Mouse (Mus musculus): ENCODE data around the gene Klhl36.

The Klhl36 gene

DNA sequence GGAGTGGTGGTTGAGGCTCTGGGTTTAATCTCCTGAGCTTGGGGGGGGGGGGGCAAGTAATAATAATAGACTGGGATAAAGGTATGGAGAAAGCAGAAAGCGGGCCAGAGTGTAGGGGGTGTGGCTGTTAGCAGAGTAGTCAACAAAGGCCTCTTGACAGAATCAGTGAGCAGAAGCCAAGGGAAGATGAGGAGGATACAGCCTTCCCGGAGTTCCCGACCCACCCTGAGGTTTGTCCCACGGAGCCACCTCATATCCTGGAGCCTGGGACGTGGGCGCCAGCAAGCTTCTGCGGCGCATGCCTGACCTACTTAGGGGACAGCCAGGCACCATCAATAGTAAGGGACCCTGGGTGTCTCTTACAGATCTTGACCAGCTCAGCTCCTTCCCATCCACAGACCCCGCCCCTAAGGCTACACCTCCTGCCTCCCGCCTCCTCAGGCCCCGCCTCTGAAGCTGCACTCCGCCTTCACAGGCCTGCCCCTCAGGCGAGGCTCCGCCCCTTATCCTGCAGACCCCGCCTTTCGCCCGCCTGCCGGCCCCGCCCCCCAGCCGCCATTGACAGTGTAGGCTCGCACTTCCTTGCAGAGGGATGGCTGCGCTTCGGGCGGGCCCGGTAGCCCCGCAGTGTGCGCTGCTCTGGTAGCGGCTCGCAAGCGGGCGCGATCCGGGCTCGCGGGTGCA is at the start of gene Klhl36:
Gene Klhl36, plus strand, starts transcription at position 561 of the 684 bp plus-strand sequence.
- DNase-seq (ENCODE audit: low spot score in 2 of 2): peak; percentile 96 to 98

- DNase-seq (ENCODE audit: low spot score in 2 of 2): peak; percentile 60 to 63
Measured at GRCm38 (mm10) chr8:119812650-119813431, 49.2 kb upstream of the Klhl36 start.

DNA sequence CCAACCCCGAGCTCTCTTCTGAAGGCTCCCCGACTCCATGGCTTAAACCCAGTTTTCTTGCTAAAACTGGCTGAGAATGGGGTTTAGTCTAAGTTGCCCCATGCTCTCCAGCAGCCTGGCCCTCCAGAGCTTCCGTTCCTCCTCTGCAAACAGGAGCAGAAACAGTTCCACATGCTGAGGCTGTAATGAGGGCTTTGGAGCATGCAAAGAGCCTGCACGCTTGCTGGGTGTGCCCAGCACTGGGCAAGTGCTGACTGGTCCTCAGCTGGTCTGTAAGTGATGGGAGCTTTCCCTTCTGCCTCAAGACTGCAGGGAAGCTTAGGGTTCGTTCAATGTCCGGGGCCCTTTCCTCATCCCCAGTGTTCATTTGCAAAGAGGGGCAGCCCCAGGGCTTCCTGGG is 45.8 kb upstream of the Klhl36 start:
- no peak for DNase-seq (ENCODE audit: low spot score in 2 of 2)

- DNase-seq (ENCODE audit: low spot score in 2 of 2): no peak
Measured at GRCm38 (mm10) chr8:119817446-119817845, 44.6 kb upstream of the Klhl36 start.

DNA sequence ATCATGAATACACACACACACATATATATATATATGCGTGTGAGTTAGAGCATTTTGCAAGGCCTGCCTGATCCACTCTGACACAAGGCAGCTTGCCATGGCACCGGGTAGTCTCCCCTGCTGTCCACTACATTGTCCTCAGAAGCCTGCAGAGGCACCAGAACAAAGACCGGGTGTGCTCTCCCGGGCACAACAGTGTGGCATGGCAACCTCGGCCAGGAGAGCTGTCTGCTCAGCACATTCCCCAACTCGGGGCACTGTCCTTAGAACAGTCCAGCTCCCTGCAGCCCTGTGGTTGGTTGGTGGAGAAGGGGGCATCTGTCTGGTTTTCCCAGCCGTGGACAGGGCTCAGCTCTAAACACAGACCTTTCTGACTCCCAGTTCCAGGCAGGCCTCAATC is 42.8 kb upstream of the Klhl36 start:
- DNase-seq (ENCODE audit: low spot score in 2 of 2): no peak

DNA sequence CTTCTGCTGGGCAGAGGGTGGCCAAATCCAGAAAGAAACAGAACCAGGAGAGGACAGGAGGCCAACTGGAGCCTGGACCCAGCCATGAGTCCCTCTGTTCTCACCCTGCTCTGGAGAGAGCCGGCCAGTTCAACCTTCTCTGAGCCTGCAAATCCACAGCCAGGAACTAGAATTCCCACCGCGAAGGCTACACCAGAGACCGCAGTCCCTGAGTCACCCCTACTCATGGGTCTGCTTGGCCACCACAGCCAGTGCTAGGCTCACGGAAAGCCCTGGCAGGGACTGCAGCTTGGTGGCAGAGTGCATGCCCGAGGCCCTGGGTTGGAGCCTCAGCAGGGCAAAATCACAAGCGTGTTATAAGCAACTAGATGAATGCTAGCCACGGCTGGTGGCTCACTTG is 42.1 kb upstream of the Klhl36 start:
- DNase-seq (ENCODE audit: low spot score in 2 of 2): no peak

GRCm38 (mm10) chr8:119821691-119822090 is 40.4 kb upstream of the Klhl36 start:
- DNase-seq (ENCODE audit: low spot score in 2 of 2): no peak

GRCm38 (mm10) chr8:119823278-119823677 is 38.8 kb upstream of the Klhl36 start:
- no peak for DNase-seq (ENCODE audit: low spot score in 2 of 2)

- no peak for DNase-seq (ENCODE audit: low spot score in 2 of 2)
Measured at GRCm38 (mm10) chr8:119824100-119824499, 38.0 kb upstream of the Klhl36 start.

- no peak for DNase-seq (ENCODE audit: low spot score in 2 of 2)
Measured at GRCm38 (mm10) chr8:119824809-119825273, 37.2 kb upstream of the Klhl36 start.

DNA sequence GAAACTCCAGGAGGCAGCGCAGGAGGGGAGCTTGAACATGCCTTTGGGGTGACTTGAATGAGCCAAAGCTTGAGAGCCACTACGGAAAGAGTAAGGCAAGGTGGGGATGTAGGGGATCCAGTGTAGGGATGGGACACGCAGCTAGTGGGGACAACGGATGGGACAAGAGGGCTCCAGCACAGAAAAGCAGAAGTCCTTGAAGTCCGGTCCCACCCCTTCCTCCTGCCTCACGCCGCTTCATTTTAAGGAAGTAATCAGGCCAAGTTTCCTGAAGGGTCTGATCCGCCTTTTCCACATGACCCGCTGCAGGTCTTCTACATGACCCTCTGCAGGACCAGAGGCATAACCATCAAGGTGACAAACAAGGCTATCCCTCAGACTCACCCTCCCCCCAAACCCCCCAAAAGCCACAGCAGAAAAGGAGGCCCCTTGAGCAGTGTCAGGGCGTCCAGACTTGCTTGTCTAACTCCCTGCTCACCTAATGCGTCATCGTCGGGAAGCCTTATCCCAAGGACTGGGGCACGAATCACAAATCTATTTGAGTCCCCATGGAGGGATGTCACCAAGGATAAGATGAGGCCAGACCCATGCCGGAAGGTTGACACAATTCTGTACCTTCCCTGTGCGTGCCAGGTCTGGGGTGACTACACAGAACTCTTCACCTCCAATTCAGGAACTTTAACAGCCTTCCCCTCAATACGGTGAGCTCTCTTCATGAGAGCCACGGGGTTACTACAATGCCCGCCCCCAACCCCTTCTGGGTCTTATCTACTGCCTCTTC is 35.9 kb upstream of the Klhl36 start:
- no peak for DNase-seq (ENCODE audit: low spot score in 2 of 2)

DNA sequence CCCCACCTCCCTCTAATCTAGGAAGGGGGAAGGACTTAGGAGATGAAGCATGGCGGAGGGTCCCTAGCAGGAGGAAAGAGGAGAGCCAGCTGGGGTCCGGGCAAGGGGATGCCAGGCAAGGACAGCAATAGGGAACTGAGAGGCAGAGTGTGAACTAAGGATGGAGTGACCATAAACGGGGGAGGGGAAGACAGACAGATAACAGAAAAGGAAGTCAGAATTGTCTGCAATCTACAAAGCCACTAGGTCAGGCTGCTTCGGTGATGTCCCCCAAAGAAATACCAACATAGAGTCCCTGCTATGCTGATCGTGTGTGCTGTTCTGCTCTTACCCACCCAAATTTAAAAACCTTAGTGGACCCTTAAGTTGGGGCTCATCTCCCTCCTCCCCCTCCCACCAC is 35.1 kb upstream of the Klhl36 start:
- no peak for DNase-seq (ENCODE audit: low spot score in 2 of 2)

GRCm38 (mm10) chr8:119827721-119828153 is 34.3 kb upstream of the Klhl36 start:
- DNase-seq (ENCODE audit: low spot score in 2 of 2): no peak

- DNase-seq (ENCODE audit: low spot score in 2 of 2): no peak
Measured at GRCm38 (mm10) chr8:119829015-119829414, 33.1 kb upstream of the Klhl36 start.

DNA sequence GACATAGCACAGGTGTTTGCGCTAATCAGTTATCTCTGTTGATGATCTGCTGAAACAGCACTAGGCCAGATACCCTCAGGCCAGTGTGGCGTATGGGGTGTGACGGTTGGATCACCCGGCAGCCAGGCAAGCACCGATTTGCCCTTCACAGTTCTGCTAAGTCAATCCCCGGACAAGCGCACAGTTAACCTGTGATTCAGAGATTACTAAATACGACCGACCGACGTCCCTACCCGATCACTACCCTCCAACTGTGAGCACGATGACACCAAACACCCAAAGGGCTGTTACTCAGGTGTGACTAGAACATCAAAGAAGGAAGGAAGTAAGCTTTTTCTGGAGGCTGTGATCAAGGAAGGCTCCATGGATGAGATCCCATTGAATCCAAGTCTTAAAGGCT is 32.6 kb upstream of the Klhl36 start:
- DNase-seq (ENCODE audit: low spot score in 2 of 2): no peak

DNA sequence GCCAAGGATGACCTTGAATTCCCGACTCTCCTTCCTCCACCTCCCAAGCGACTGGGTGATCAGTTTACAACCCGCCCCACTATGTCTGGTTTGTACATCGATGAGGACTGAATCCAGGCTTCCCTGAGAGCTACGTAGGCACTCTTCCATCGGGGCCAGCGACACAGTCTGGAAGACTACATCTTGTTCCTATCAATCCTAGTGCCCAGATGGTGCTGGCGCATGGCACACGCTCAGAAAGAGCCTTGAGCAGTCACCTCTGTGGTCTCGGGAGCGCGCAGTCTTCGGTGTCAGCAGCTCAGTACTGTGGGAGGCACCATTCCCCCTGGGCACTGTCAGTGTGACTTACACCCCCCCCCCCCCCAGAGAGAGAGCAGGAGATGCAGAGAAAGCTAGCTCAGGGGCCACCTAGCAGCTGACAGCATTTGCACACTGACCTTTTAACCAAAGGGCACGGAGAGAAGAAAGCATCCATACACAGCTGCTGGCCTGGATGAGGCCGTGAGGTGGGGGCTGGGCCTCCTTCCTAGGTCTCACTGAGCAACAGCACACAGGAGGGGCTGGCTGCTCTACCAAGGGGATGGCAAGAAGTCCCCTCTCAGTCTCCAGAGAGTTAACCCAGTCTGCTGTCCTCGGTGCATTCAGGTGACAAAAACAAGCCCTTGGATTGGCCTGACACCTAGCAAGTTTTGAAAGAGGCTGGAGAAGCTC is 32.0 kb upstream of the Klhl36 start:
- DNase-seq (ENCODE audit: low spot score in 2 of 2): no peak

DNA sequence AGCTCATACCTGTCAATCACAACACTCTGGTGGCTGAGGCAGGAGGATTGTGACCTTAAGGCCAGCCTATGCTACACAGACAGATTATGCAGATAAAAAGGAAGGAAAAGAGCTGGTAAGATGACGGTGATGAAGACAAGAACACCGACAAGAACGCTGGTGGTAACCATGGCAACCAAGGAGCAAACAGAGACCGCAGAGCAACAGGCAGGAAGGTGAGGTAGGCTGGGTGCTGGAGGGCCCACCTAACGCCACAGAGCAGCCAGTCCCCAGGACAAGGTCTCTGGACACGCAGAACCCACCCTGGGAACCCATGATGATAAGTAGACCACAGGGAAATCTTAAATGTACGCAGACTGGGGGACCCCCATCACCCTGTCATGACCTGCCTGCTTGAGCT is 31.5 kb upstream of the Klhl36 start:
- DNase-seq (ENCODE audit: low spot score in 2 of 2): peak; percentile 69 to 76

- DNase-seq (ENCODE audit: low spot score in 2 of 2): no peak
Measured at GRCm38 (mm10) chr8:119831336-119831995, 30.6 kb upstream of the Klhl36 start.

- DNase-seq (ENCODE audit: low spot score in 2 of 2): no peak
Measured at GRCm38 (mm10) chr8:119832101-119832617, 29.9 kb upstream of the Klhl36 start.

- peak; percentile 37 to 44 for DNase-seq (ENCODE audit: low spot score in 2 of 2)
Measured at GRCm38 (mm10) chr8:119832931-119833330, 29.1 kb upstream of the Klhl36 start.

GRCm38 (mm10) chr8:119834676-119835075 is 27.4 kb upstream of the Klhl36 start:
- DNase-seq (ENCODE audit: low spot score in 2 of 2): no peak

All from thymus, postnatal 10 days (tissue).